Mouse (Mus musculus): ENCODE results near the gene Arpc1a. TPM values are rescaled to one million over a fixed set of nuclear protein-coding genes. Genes with fewer than 3 reads are reported as not detected.
"Not testable (repeated sequence)": the region's sequence is repeated elsewhere in the genome, so short reads cannot be mapped to it uniquely, and the experiment has no call there.

Arpc1a gene
- polyA plus RNA-seq, 1 experiment from 2014 or later, result 152 TPM

- peaks cover 5% of the 10 kb centered on the region; the same call in 1 of the 2 replicates for H3K36me3 ChIP-seq (ENCODE audit: control insufficient read depth, insufficient read depth, low read length)
- DNase-seq (ENCODE audit: low spot score) (no peak), ATAC-seq (ENCODE audit: insufficient number of reproducible peaks, low FRiP score, low TSS enrichment, low read depth) (no peak)
- H3K4me3 ChIP-seq (ENCODE audit: low read depth, low read length), result no peak overlapping the region
- H3K4me1 ChIP-seq (ENCODE audit: control insufficient read depth, insufficient read depth, low read length), result peaks cover 6% of the 10 kb centered on the region; the same call in 1 of the 2 replicates
- no peaks in the 10 kb centered on the region for H3K27me3 ChIP-seq (ENCODE audit: control insufficient read depth, insufficient read depth, low read length)
- no peaks in the 10 kb centered on the region for H3K9me3 ChIP-seq (ENCODE audit: control insufficient read depth, low read length)
- no peak overlapping the region for H3K4me2 ChIP-seq (ENCODE audit: low read depth, severe bottlenecking)
- no peak overlapping the region for H3K9ac ChIP-seq (ENCODE audit: low read length)
- H3K27ac ChIP-seq (replicated peaks; ENCODE audit: low read depth, low read length), result no peak overlapping the region
- 89% methylated on average over 5 of the region's 5 CpGs for WGBS
Measured at GRCm38 (mm10) chr5:145118461-145118860, 34.8 kb downstream of the Arpc1a start.

- ATAC-seq (ENCODE audit: insufficient number of reproducible peaks, low FRiP score, low TSS enrichment, low read depth), result no peak
- no peak overlapping the region for H3K9ac ChIP-seq (ENCODE audit: low read length)
- no peaks in the 10 kb centered on the region for H3K27me3 ChIP-seq (ENCODE audit: control insufficient read depth, insufficient read depth, low read length)
- WGBS, result 94% methylated on average over 2 of the region's 2 CpGs
- H3K27ac ChIP-seq (replicated peaks; ENCODE audit: low read depth, low read length), result no peak overlapping the region
- no peak overlapping the region for H3K4me2 ChIP-seq (ENCODE audit: low read depth, severe bottlenecking)
- peaks cover 6% of the 10 kb centered on the region; the same call in 1 of the 2 replicates for H3K4me1 ChIP-seq (ENCODE audit: control insufficient read depth, insufficient read depth, low read length)
- peaks cover 6% of the 10 kb centered on the region; the same call in 1 of the 2 replicates for H3K36me3 ChIP-seq (ENCODE audit: control insufficient read depth, insufficient read depth, low read length)
- no peaks in the 10 kb centered on the region for H3K9me3 ChIP-seq (ENCODE audit: control insufficient read depth, low read length)
- no peak overlapping the region for H3K4me3 ChIP-seq (ENCODE audit: low read depth, low read length)
- DNase-seq (ENCODE audit: low spot score), result no peak
Measured at GRCm38 (mm10) chr5:145119385-145119784, 35.8 kb downstream of the Arpc1a start.

DNA sequence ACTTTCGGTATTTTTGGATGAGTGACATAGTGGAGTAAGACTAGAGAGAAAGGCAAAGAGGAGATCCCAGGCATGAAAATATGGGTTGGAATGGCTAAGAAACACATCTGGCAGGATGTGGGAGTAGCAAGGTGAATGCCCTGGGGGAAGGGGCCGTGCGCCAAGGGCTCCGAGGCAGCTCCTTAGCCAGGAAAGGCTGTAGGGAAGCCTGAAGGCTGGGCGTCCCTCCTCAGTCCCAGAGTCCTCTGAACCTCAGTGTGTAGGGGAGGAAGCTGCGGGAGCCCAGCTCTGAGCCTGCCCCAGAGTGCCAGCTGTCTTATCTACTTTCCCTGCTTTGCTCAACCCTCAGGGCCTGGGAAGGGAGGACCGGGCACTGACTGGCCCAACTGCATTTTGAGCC is 37.3 kb downstream of the Arpc1a start:
- H3K36me3 ChIP-seq (ENCODE audit: control insufficient read depth, insufficient read depth, low read length), result peaks cover 11% of the 10 kb centered on the region; the same call in 1 of the 2 replicates
- no peak for ATAC-seq (ENCODE audit: insufficient number of reproducible peaks, low FRiP score, low TSS enrichment, low read depth)
- H3K4me2 ChIP-seq (ENCODE audit: low read depth, severe bottlenecking), result no peak overlapping the region
- H3K27me3 ChIP-seq (ENCODE audit: control insufficient read depth, insufficient read depth, low read length), result no peaks in the 10 kb centered on the region
- no peak overlapping the region for H3K4me3 ChIP-seq (ENCODE audit: low read depth, low read length)
- WGBS, result 53% methylated on average over 7 of the region's 7 CpGs
- no peaks in the 10 kb centered on the region for H3K9me3 ChIP-seq (ENCODE audit: control insufficient read depth, low read length)
- H3K4me1 ChIP-seq (ENCODE audit: control insufficient read depth, insufficient read depth, low read length), result 0 out of 2 replicates have a peak, but pooled peaks cover 3% of the 10 kb centered on the region
- H3K27ac ChIP-seq (replicated peaks; ENCODE audit: low read depth, low read length), result no peak overlapping the region
- no peak for DNase-seq (ENCODE audit: low spot score)
- H3K9ac ChIP-seq (ENCODE audit: low read length), result no peak overlapping the region

- Histone ChIP-seq H3K27ac (replicated peaks; ENCODE audit: low read depth, low read length) (no peak overlapping the region), H3K4me2 (ENCODE audit: low read depth, severe bottlenecking) (no peak overlapping the region), H3K4me3 (ENCODE audit: low read depth, low read length) (no peak overlapping the region), H3K9me3 (ENCODE audit: control insufficient read depth, low read length) (no peaks in the 10 kb centered on the region), H3K36me3 (ENCODE audit: control insufficient read depth, insufficient read depth, low read length) (peaks cover 25% of the 10 kb centered on the region), H3K9ac (ENCODE audit: low read length) (no peak overlapping the region), H3K27me3 (ENCODE audit: control insufficient read depth, insufficient read depth, low read length) (no peaks in the 10 kb centered on the region), H3K4me1 (ENCODE audit: control insufficient read depth, insufficient read depth, low read length) (0 out of 2 replicates have a peak, but pooled peaks cover 3% of the 10 kb centered on the region)
- 93% methylated on average over 19 of the region's 19 CpGs for WGBS
- no peak for DNase-seq (ENCODE audit: low spot score)
- ATAC-seq (ENCODE audit: insufficient number of reproducible peaks, low FRiP score, low TSS enrichment, low read depth), result no peak
Measured at GRCm38 (mm10) chr5:145123396-145123795, 39.8 kb downstream of the Arpc1a start.

- ATAC-seq (ENCODE audit: insufficient number of reproducible peaks, low FRiP score, low TSS enrichment, low read depth), result no peak
- no peak overlapping the region for H3K4me2 ChIP-seq (ENCODE audit: low read depth, severe bottlenecking)
- H3K9ac ChIP-seq (ENCODE audit: low read length), result no peak overlapping the region
- no peak for DNase-seq (ENCODE audit: low spot score)
- H3K27ac ChIP-seq (replicated peaks; ENCODE audit: low read depth, low read length), result no peak overlapping the region
- H3K4me3 ChIP-seq (ENCODE audit: low read depth, low read length), result no peak overlapping the region
- H3K4me1 ChIP-seq (ENCODE audit: control insufficient read depth, insufficient read depth, low read length), result no peaks in the 10 kb centered on the region
- 94% methylated on average over 9 of the region's 9 CpGs for WGBS
- H3K36me3 ChIP-seq (ENCODE audit: control insufficient read depth, insufficient read depth, low read length), result peaks cover 45% of the 10 kb centered on the region
- no peaks in the 10 kb centered on the region for H3K9me3 ChIP-seq (ENCODE audit: control insufficient read depth, low read length)
- H3K27me3 ChIP-seq (ENCODE audit: control insufficient read depth, insufficient read depth, low read length), result no peaks in the 10 kb centered on the region
Measured at GRCm38 (mm10) chr5:145126580-145126979, 43.0 kb downstream of the Arpc1a start.

DNA sequence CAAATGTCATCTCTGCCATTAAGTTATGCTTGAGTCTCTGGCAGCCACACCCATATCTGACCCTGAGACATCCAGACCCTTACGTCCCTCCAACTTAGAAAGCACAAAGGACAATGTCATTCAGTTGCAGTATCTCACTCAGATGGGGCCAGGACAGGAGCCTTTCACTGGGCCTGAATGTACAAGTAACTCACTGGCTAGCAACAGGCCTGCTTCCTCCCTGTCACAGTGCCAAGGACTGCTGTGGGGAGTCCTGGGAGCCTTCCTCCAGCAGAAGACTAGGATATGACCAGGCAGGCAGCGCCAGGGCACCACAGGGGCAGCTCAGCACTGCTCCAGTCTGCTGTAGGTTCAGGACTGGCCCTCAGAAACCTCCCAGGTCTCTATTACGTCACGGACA is 45.5 kb downstream of the Arpc1a start:
- 94% methylated on average over 4 of the region's 4 CpGs for WGBS

DNA sequence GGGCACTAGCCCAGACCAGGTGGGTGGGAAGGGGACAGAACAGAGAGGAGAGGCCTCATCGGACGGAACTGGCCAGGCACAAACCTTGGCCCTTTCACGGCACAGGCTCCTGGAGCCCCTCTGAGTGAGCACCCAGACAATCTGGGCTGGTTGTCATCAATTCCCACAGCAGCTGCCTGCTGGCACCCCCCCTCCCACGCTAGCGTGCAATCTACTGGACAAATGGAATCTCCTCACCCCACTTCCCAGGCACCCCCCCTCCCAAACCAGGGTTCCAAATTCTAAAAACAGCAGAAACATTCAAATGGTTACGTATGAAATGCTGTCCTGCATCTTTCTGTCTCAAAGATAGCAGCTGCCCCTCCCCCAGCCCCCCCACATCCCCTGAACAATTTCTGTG is 46.1 kb downstream of the Arpc1a start:
- H3K9ac ChIP-seq (ENCODE audit: low read length); H3K4me2 ChIP-seq (ENCODE audit: low read depth, severe bottlenecking); DNase-seq (ENCODE audit: low spot score); ATAC-seq (ENCODE audit: insufficient number of reproducible peaks, low FRiP score, low TSS enrichment, low read depth); H3K4me3 ChIP-seq (ENCODE audit: low read depth, low read length); H3K9me3 ChIP-seq (ENCODE audit: control insufficient read depth, low read length); H3K27me3 ChIP-seq (ENCODE audit: control insufficient read depth, insufficient read depth, low read length); H3K4me1 ChIP-seq (ENCODE audit: control insufficient read depth, insufficient read depth, low read length); H3K27ac ChIP-seq (replicated peaks; ENCODE audit: low read depth, low read length): not testable (repeated sequence)
- WGBS, result 87% methylated on average over 3 of the region's 6 CpGs
- peaks cover 57% of the 10 kb centered on the region for H3K36me3 ChIP-seq (ENCODE audit: control insufficient read depth, insufficient read depth, low read length)

More for the DNA sequence above, 45.5 kb downstream of the Arpc1a start:
- H3K9me3 ChIP-seq (ENCODE audit: control insufficient read depth, low read length), result no peaks in the 10 kb centered on the region
- no peak overlapping the region for H3K4me2 ChIP-seq (ENCODE audit: low read depth, severe bottlenecking)
- no peak overlapping the region for H3K4me3 ChIP-seq (ENCODE audit: low read depth, low read length)
- no peaks in the 10 kb centered on the region for H3K4me1 ChIP-seq (ENCODE audit: control insufficient read depth, insufficient read depth, low read length)
- H3K36me3 ChIP-seq (ENCODE audit: control insufficient read depth, insufficient read depth, low read length), result peaks cover 57% of the 10 kb centered on the region
- ATAC-seq (ENCODE audit: insufficient number of reproducible peaks, low FRiP score, low TSS enrichment, low read depth), result no peak
- no peaks in the 10 kb centered on the region for H3K27me3 ChIP-seq (ENCODE audit: control insufficient read depth, insufficient read depth, low read length)
- H3K9ac ChIP-seq (ENCODE audit: low read length), result no peak overlapping the region
- no peak for DNase-seq (ENCODE audit: low spot score)
- no peak overlapping the region for H3K27ac ChIP-seq (replicated peaks; ENCODE audit: low read depth, low read length)

GRCm38 (mm10) chr5:145130191-145130590 is 46.6 kb downstream of the Arpc1a start:
- ATAC-seq (ENCODE audit: insufficient number of reproducible peaks, low FRiP score, low TSS enrichment, low read depth) (no peak), DNase-seq (ENCODE audit: low spot score) (no peak)
- Histone ChIP-seq H3K27me3 (ENCODE audit: control insufficient read depth, insufficient read depth, low read length) (no peaks in the 10 kb centered on the region), H3K4me2 (ENCODE audit: low read depth, severe bottlenecking) (no peak overlapping the region), H3K4me3 (ENCODE audit: low read depth, low read length) (no peak overlapping the region), H3K9ac (ENCODE audit: low read length) (no peak overlapping the region), H3K9me3 (ENCODE audit: control insufficient read depth, low read length) (no peaks in the 10 kb centered on the region), H3K27ac (replicated peaks; ENCODE audit: low read depth, low read length) (no peak overlapping the region), H3K36me3 (ENCODE audit: control insufficient read depth, insufficient read depth, low read length) (peaks cover 58% of the 10 kb centered on the region), H3K4me1 (ENCODE audit: control insufficient read depth, insufficient read depth, low read length) (no peaks in the 10 kb centered on the region)
- 93% methylated on average over 11 of the region's 11 CpGs for WGBS

DNA sequence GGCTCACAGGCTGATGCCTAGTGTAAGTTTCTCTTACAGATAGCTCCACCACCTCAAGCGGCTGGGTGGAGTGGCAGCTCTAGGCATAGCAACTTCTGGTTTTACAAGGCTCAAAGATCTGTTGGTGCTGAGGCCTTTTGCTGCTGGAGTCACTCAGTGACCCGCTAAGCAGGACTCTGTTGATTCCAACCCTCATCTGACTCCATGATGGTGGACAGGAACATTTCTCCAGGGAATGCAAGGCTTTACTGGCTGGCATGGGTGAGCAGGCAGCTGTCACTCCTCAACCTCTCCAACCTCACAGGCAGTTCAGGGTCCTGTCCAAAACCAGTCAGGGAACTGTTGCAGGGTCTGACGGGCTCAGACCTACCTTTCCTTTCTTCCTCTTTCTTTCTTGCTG is 47.4 kb downstream of the Arpc1a start:
- Histone ChIP-seq H3K27ac (replicated peaks; ENCODE audit: low read depth, low read length) (no peak overlapping the region), H3K9me3 (ENCODE audit: control insufficient read depth, low read length) (no peaks in the 10 kb centered on the region), H3K4me1 (ENCODE audit: control insufficient read depth, insufficient read depth, low read length) (no peaks in the 10 kb centered on the region), H3K4me3 (ENCODE audit: low read depth, low read length) (no peak overlapping the region), H3K9ac (ENCODE audit: low read length) (no peak overlapping the region), H3K27me3 (ENCODE audit: control insufficient read depth, insufficient read depth, low read length) (no peaks in the 10 kb centered on the region), H3K4me2 (ENCODE audit: low read depth, severe bottlenecking) (no peak overlapping the region), H3K36me3 (ENCODE audit: control insufficient read depth, insufficient read depth, low read length) (peaks cover 58% of the 10 kb centered on the region)
- DNase-seq (ENCODE audit: low spot score) (no peak), ATAC-seq (ENCODE audit: insufficient number of reproducible peaks, low FRiP score, low TSS enrichment, low read depth) (no peak)
- 90% methylated on average over 3 of the region's 3 CpGs for WGBS

All from limb, embryonic 11.5 days (tissue).